Mouse (Mus musculus): ENCODE measurements around the gene Ptpdc1.

Ptpdc1 gene

GRCm38 (mm10) chr13:48625433-48626184 lies at the start of gene Ptpdc1:
TSS of gene Ptpdc1 (minus strand) at chr13:48625664.
- DNase-seq (ENCODE audit: low spot score in 2 of 2), result peak; percentile 97 to 98

GRCm38 (mm10) chr13:48674609-48675008 lies 49.1 kb upstream of the Ptpdc1 start:
- DNase-seq (ENCODE audit: low spot score in 2 of 2), result no peak

GRCm38 (mm10) chr13:48672312-48672840 lies 46.9 kb upstream of the Ptpdc1 start:
- DNase-seq (ENCODE audit: low spot score in 2 of 2), result no peak

GRCm38 (mm10) chr13:48668976-48669534 lies 43.6 kb upstream of the Ptpdc1 start:
- no peak for DNase-seq (ENCODE audit: low spot score in 2 of 2)

GRCm38 (mm10) chr13:48668091-48668975 lies 42.9 kb upstream of the Ptpdc1 start:
- DNase-seq (ENCODE audit: low spot score in 2 of 2), result no peak

GRCm38 (mm10) chr13:48667461-48667860 lies 42.0 kb upstream of the Ptpdc1 start:
- DNase-seq (ENCODE audit: low spot score in 2 of 2), result no peak

GRCm38 (mm10) chr13:48665656-48666597 lies 40.5 kb upstream of the Ptpdc1 start:
- no peak for DNase-seq (ENCODE audit: low spot score in 2 of 2)

GRCm38 (mm10) chr13:48664916-48665655 lies 39.6 kb upstream of the Ptpdc1 start:
- DNase-seq (ENCODE audit: low spot score in 2 of 2), result peak in 1 of 2 experiments; percentile 10

GRCm38 (mm10) chr13:48663988-48664339 lies 38.5 kb upstream of the Ptpdc1 start:
- peak in 1 of 2 experiments; percentile 9 for DNase-seq (ENCODE audit: low spot score in 2 of 2)

- no peak for DNase-seq (ENCODE audit: low spot score in 2 of 2)
These were observed 37.9 kb upstream of the Ptpdc1 start for GRCm38 (mm10) chr13:48663211-48663987.

GRCm38 (mm10) chr13:48662431-48663143 lies 37.1 kb upstream of the Ptpdc1 start, which contains the start of gene Barx1:
TSS of gene Barx1 (plus strand) at chr13:48662998.
- no peak for DNase-seq (ENCODE audit: low spot score in 2 of 2)

GRCm38 (mm10) chr13:48661561-48661960 lies 36.1 kb upstream of the Ptpdc1 start:
- DNase-seq (ENCODE audit: low spot score in 2 of 2), result no peak

GRCm38 (mm10) chr13:48660741-48661140 lies 35.3 kb upstream of the Ptpdc1 start:
- no peak for DNase-seq (ENCODE audit: low spot score in 2 of 2)

- DNase-seq (ENCODE audit: low spot score in 2 of 2), result no peak
These were observed 34.8 kb upstream of the Ptpdc1 start for GRCm38 (mm10) chr13:48660221-48660734.

GRCm38 (mm10) chr13:48659254-48660220 lies 34.1 kb upstream of the Ptpdc1 start:
- peak in 1 of 2 experiments; percentile 8 for DNase-seq (ENCODE audit: low spot score in 2 of 2)

GRCm38 (mm10) chr13:48658588-48659253 lies 33.3 kb upstream of the Ptpdc1 start:
- no peak for DNase-seq (ENCODE audit: low spot score in 2 of 2)

GRCm38 (mm10) chr13:48657791-48658190 lies 32.3 kb upstream of the Ptpdc1 start:
- no peak for DNase-seq (ENCODE audit: low spot score in 2 of 2)
